Mouse (Mus musculus) ES-E14 (cell line): Measurements from ENCODE around the gene Ttc41. TPM values are rescaled to one million over a fixed set of nuclear protein-coding genes. Genes with fewer than 3 reads are reported as not detected.

ENCODE experiments used
- DNase-seq: peaks from one replicate; pipeline ENCODE4 v3.0.0-alpha.2; 2013; ENCODE audit warnings: low read depth, low spot score
- H3K27ac ChIP-seq: 2 replicates; pipeline ENCODE4 v1.5.1; 2012; ENCODE audit warnings: low read depth, mild to moderate bottlenecking, low read length, moderate library complexity, mixed read lengths; ENCODE audit not compliant: poor library complexity, insufficient read depth, severe bottlenecking
- H3K36me3 ChIP-seq: 2 replicates; pipeline ENCODE4 v1.6.1; 2012; ENCODE audit warnings: mild to moderate bottlenecking, low read length, moderate library complexity, mixed read lengths; ENCODE audit not compliant: control insufficient read depth, poor library complexity, insufficient read depth, severe bottlenecking
- H3K4me1 ChIP-seq, 2 experiments: fragments of 150-350 bp in 1 of 2; sonication (generic) in 1 of 2; 2 replicates each; pipeline ENCODE4 v1.6.1; 2012; ENCODE audit warnings: low read length in 2 of 2, mild to moderate bottlenecking in 1 of 2, mixed read lengths in 1 of 2; ENCODE audit not compliant: control insufficient read depth in 2 of 2, insufficient read depth in 2 of 2, poor library complexity in 1 of 2
- H3K4me3 ChIP-seq, 2 experiments: fragments of 150-350 bp in 1 of 2; sonication (generic) in 1 of 2; 2 replicates each; pipeline ENCODE4 v1.5.1; 2012; ENCODE audit warnings: low read length in 2 of 2, low read depth in 1 of 2, mild to moderate bottlenecking in 1 of 2, mixed read lengths in 1 of 2; ENCODE audit not compliant: insufficient read depth in 1 of 2, poor library complexity in 1 of 2, severe bottlenecking in 1 of 2
- H3K9ac ChIP-seq: 2 replicates; pipeline ENCODE4 v1.6.1; 2012; ENCODE audit warnings: low read depth, mild to moderate bottlenecking, low read length, mixed read lengths; ENCODE audit not compliant: poor library complexity, insufficient read depth, severe bottlenecking
- H3K9me3 ChIP-seq: fragments of 150-350 bp; sonication (generic); 2 replicates; pipeline ENCODE4 v1.6.1; 2012; ENCODE audit warnings: low read depth, mild to moderate bottlenecking, low read length; ENCODE audit not compliant: control insufficient read depth, insufficient read depth
- CHD2 ChIP-seq: IDR thresholded peaks from 2 replicates; pipeline ENCODE4 v1.6.1; 2014; ENCODE audit warnings: mild to moderate bottlenecking, low read depth, low read length, inconsistent platforms
- HCFC1 ChIP-seq: IDR thresholded peaks from 2 replicates; pipeline ENCODE4 v1.6.1; 2012; ENCODE audit warnings: low read length, inconsistent platforms, borderline replicate concordance; ENCODE audit not compliant: insufficient read depth
- MAFK ChIP-seq: IDR thresholded peaks from 2 replicates; pipeline ENCODE4 v1.6.1; 2014; ENCODE audit warnings: mild to moderate bottlenecking, low read depth, low read length, inconsistent platforms; ENCODE audit not compliant: insufficient read depth
- ZC3H11A ChIP-seq: IDR thresholded peaks from 2 replicates; pipeline ENCODE4 v1.6.1; 2012; ENCODE audit warnings: low read depth, mild to moderate bottlenecking, inconsistent platforms, low read length, borderline replicate concordance
- ZNF384 ChIP-seq: IDR thresholded peaks from 2 replicates; pipeline ENCODE4 v1.6.1; 2012; ENCODE audit warnings: low read depth, low read length, inconsistent platforms
- in situ Hi-C, 2 experiments: fragments of 600-800 bp; cut with MboI; formaldehyde crosslinking; loops; one replicate each; pipeline ENCODE4 v1.15.1; 2025; ENCODE audit warnings: low sequenced_read_pairs in 2 of 2, inconsistent platforms in 1 of 2; ENCODE audit not compliant: unreplicated experiment in 2 of 2
- total RNA-seq: library from RNA; depleted of rRNA; stranded (reverse); fragments of 300-350 nt; gene quantifications from 2 replicates; pipeline ENCODE4 v1.2.3, GENCODE M21; 2012

The Ttc41 gene
- total RNA-seq, 1 experiment: 1.6 TPM

- H3K9ac ChIP-seq: no peak overlapping the region
- DNase-seq: no peak
- no peak overlapping the region for H3K27ac ChIP-seq
- in situ Hi-C loops: no loop called here
- H3K36me3 ChIP-seq: no peaks in the 10 kb centered on the region
- TF ChIP-seq ZC3H11A (no peak), HCFC1 (no peak), ZNF384 (no peak), CHD2 (no peak), MAFK (no peak)
- H3K4me3 ChIP-seq: no peak overlapping the region
- peaks cover 7 to 16% of the 10 kb centered on the region in 2 experiments for H3K4me1 ChIP-seq
- H3K9me3 ChIP-seq: no peaks in the 10 kb centered on the region
These were observed 63.6 kb downstream of the Ttc41 start for GRCm38 (mm10) chr10:86769216-86769615.

- H3K27ac ChIP-seq: no peak overlapping the region
- TF ChIP-seq CHD2 (no peak), ZNF384 (no peak), ZC3H11A (no peak)
- in situ Hi-C loops: no loop called here
- no peak overlapping the region for H3K4me3 ChIP-seq
- H3K9ac ChIP-seq: no peak overlapping the region
- H3K4me1 ChIP-seq: peaks cover 7 to 16% of the 10 kb centered on the region in 2 experiments
- H3K36me3 ChIP-seq: no peaks in the 10 kb centered on the region
- no peak for DNase-seq
- H3K9me3 ChIP-seq: no peaks in the 10 kb centered on the region
These were observed 64.2 kb downstream of the Ttc41 start for GRCm38 (mm10) chr10:86769797-86770196.

GRCm38 (mm10) chr10:86771701-86772100 lies 66.1 kb downstream of the Ttc41 start:
- DNase-seq: no peak
- no peaks in the 10 kb centered on the region for H3K9me3 ChIP-seq
- no peak overlapping the region for H3K4me3 ChIP-seq
- H3K4me1 ChIP-seq: peaks cover 7 to 16% of the 10 kb centered on the region in 2 experiments
- H3K36me3 ChIP-seq: no peaks in the 10 kb centered on the region
- no peak for TF ChIP-seq ZNF384
- TF ChIP-seq CHD2: no peak
- TF ChIP-seq ZC3H11A: no peak
- TF ChIP-seq MAFK: no peak
- no peak for TF ChIP-seq HCFC1
- H3K9ac ChIP-seq: no peak overlapping the region
- no peak overlapping the region for H3K27ac ChIP-seq
- in situ Hi-C loops: no loop called here

GRCm38 (mm10) chr10:86772231-86772631 lies 66.6 kb downstream of the Ttc41 start:
- TF ChIP-seq HCFC1: no peak
- TF ChIP-seq ZNF384: no peak
- no peak for TF ChIP-seq MAFK
- TF ChIP-seq CHD2: no peak
- TF ChIP-seq ZC3H11A: no peak
- H3K4me3 ChIP-seq: no peak overlapping the region
- H3K9me3 ChIP-seq: no peaks in the 10 kb centered on the region
- in situ Hi-C loops: no loop called here
- peaks cover 7 to 16% of the 10 kb centered on the region in 2 experiments for H3K4me1 ChIP-seq
- no peak overlapping the region for H3K9ac ChIP-seq
- H3K27ac ChIP-seq: no peak overlapping the region
- DNase-seq: no peak
- no peaks in the 10 kb centered on the region for H3K36me3 ChIP-seq

- Histone ChIP-seq H3K4me3 (no peak overlapping the region), H3K9me3 (no peaks in the 10 kb centered on the region), H3K4me1 (peaks cover 7 to 20% of the 10 kb centered on the region in 2 experiments), H3K27ac (no peak overlapping the region), H3K36me3 (no peaks in the 10 kb centered on the region), H3K9ac (no peak overlapping the region)
- in situ Hi-C loops: no loop called here
- DNase-seq: no peak
- TF ChIP-seq ZNF384 (no peak), MAFK (no peak), ZC3H11A (no peak), HCFC1 (no peak), CHD2 (no peak)
These were observed 67.7 kb downstream of the Ttc41 start for GRCm38 (mm10) chr10:86773360-86773759.
